Mouse (Mus musculus): ENCODE data around the gene 1700122O11Rik. TPM values are rescaled to one million over a fixed set of nuclear protein-coding genes. Genes with fewer than 3 reads are reported as not detected.
A peak's percentile ranks its signal among the peaks of the same experiment; 100 is the strongest.

Gene 1700122O11Rik
- polyA plus RNA-seq, 1 experiment from 2014 or later: not detected

DNA sequence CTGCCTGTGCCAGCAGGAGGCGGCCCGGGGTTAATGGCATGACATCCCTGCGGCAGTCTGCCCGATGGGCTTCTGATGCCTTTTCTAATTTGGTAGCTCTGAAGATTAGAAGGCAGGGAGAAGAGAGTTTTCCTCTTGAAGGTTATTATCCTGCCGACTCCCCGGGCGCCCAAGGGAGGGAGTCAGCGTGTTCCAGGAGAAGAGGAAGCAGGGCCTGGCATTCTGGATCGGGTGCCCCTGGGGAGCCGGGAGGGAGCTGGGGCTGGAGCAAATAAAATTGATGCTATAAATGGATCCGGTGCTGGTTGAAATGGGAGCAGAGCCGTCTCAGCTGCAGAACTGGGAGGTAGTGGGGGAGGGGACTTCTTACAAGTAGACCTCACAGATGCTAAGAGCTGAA, 19.3 kb upstream of the 1700122O11Rik start:
- Histone ChIP-seq H3K4me2 (replicated peaks; ENCODE audit: low read depth, low read length) (no peak overlapping the region), H3K27me3 (replicated peaks; ENCODE audit: insufficient read depth, low read length) (0 out of 2 replicates have a peak, but pooled peaks cover 4% of the 10 kb centered on the region), H3K27ac (ENCODE audit: low read length) (no peak overlapping the region), H3K9me3 (ENCODE audit: low read length) (no peaks in the 10 kb centered on the region), H3K36me3 (ENCODE audit: insufficient read depth, low read length) (no peaks in the 10 kb centered on the region), H3K4me1 (ENCODE audit: insufficient read depth, low read depth, low read length) (no peaks in the 10 kb centered on the region), H3K4me3 (ENCODE audit: low read depth, low read length) (no peak overlapping the region), H3K9ac (replicated peaks; ENCODE audit: low read depth) (no peak overlapping the region)
- ATAC-seq (no peak), DNase-seq (ENCODE audit: low spot score) (no peak)
- TF ChIP-seq EP300 (IDR thresholded peaks at IDR 0.05) (no peak), CTCF (IDR thresholded peaks at IDR 0.05) (no peak)
- WGBS: 10% methylated on average over 12 of the region's 12 CpGs

DNA sequence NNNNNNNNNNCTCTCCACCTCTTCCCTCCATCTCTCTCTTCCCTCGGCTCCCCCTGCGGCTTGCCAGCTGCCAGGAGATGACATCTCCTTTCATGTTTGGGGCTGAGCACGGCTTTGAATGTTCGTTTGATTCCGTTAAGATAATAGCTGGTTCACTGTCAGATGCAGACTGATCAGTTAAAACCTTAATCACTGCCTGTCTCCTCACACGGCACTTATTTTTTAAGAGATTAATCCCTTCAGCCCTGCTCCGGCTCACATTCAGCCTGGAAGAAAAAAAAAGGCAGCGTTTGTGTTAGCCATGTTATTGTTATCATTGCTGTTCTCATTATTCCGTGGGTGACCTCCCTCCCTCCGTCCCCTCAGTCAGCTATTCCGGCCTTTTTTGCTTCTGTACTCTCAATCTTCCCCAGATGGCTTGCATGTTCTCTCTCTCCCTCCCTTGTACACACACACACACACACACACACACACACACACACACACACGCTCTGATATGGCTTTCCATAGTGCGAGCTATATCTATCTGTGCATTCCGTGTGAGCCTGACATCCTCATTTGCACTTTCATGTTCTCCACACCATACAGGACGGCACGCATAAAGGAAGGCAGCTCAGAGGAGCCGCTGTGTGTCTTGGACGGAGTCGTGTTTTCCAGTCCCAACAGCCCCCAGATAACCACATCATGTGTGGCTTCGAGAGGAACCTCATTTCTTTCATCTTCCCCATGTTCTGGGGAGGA, 17.2 kb upstream of the 1700122O11Rik start:
- 31% methylated on average over 20 of the region's 20 CpGs for WGBS
- TF ChIP-seq EP300 (IDR thresholded peaks at IDR 0.05) (no peak), CTCF (IDR thresholded peaks at IDR 0.05) (no peak)
- Histone ChIP-seq H3K4me3 (ENCODE audit: low read depth, low read length) (no peak overlapping the region), H3K4me1 (ENCODE audit: insufficient read depth, low read depth, low read length) (no peaks in the 10 kb centered on the region), H3K4me2 (replicated peaks; ENCODE audit: low read depth, low read length) (no peak overlapping the region), H3K9ac (replicated peaks; ENCODE audit: low read depth) (no peak overlapping the region), H3K36me3 (ENCODE audit: insufficient read depth, low read length) (no peaks in the 10 kb centered on the region), H3K9me3 (ENCODE audit: low read length) (no peaks in the 10 kb centered on the region), H3K27me3 (replicated peaks; ENCODE audit: insufficient read depth, low read length) (0 out of 2 replicates have a peak, but pooled peaks cover 4% of the 10 kb centered on the region), H3K27ac (ENCODE audit: low read length) (no peak overlapping the region)
- DNase-seq (ENCODE audit: low spot score) (no peak), ATAC-seq (no peak)

DNA sequence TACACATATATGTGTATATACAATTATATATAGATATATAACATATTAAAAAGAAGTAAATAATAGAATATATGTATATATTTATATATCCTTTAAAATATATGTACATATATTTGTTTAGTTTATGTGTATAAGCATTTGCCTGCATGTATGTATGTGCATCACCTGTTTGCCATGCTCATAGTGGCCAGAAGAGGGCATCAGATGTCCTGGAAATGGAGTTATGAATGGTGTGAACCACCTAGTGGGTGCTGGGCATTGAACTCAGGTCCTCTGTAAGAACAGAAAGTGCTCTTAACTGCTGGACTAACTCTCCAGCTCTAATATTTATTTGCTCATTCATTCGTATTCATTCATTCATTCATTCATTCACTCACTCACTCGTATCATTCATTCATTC, 15.6 kb upstream of the 1700122O11Rik start:
- H3K9me3 ChIP-seq (ENCODE audit: low read length): no peaks in the 10 kb centered on the region
- H3K36me3 ChIP-seq (ENCODE audit: insufficient read depth, low read length): no peaks in the 10 kb centered on the region
- WGBS: 78% methylated on average over 2 of the region's 2 CpGs
- no peak for DNase-seq (ENCODE audit: low spot score)
- no peak for ATAC-seq
- 0 out of 2 replicates have a peak, but pooled peaks cover 4% of the 10 kb centered on the region for H3K27me3 ChIP-seq (replicated peaks; ENCODE audit: insufficient read depth, low read length)
- no peak overlapping the region for H3K27ac ChIP-seq (ENCODE audit: low read length)
- H3K4me1 ChIP-seq (ENCODE audit: insufficient read depth, low read depth, low read length): no peaks in the 10 kb centered on the region
- 0 out of 2 replicates have a peak, but pooled peaks have one; percentile 26 for TF ChIP-seq CTCF (IDR thresholded peaks at IDR 0.05)
- TF ChIP-seq EP300 (IDR thresholded peaks at IDR 0.05): no peak
- H3K4me3 ChIP-seq (ENCODE audit: low read depth, low read length): no peak overlapping the region
- no peak overlapping the region for H3K9ac ChIP-seq (replicated peaks; ENCODE audit: low read depth)
- no peak overlapping the region for H3K4me2 ChIP-seq (replicated peaks; ENCODE audit: low read depth, low read length)

DNA sequence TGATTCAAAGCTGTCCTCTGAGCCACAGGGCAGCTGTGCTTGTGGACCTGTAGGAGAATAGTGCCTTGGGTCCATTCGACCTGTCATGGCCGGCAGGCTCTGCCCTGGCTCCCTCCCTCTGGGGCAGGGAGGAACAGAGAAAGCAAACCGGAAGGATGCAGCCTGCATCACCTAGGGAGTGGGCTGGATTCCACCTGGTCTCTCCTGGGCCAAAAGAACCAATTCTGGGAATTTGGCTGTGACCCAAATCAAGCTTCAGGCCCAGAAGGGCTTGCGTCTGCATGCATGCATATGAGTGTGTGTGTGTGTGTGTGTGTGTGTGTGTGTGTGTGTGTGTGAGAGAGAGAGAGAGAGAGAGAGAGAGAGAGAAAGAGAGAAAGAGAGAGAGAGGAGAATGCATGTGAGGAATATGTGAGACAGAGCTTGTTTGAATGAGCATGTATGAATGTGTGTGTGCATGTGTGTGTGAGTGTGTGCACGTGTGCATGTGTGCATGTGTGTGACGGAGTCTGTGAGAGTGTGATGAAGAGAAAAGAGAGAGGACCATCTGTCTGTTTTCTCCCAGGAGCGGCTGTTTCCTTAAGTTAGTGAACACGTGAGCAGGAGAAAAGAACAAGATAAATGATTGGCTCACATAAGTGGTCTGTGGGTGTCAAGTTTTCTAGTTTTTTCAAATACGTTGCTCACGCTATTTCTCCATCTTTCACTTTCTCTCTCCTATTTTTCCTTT, 14.4 kb upstream of the 1700122O11Rik start:
- Histone ChIP-seq H3K27me3 (replicated peaks; ENCODE audit: insufficient read depth, low read length) (0 out of 2 replicates have a peak, but pooled peaks cover 4% of the 10 kb centered on the region), H3K9ac (replicated peaks; ENCODE audit: low read depth) (no peak overlapping the region), H3K4me1 (ENCODE audit: insufficient read depth, low read depth, low read length) (no peaks in the 10 kb centered on the region), H3K27ac (ENCODE audit: low read length) (peak overlapping the region; percentile 55), H3K4me2 (replicated peaks; ENCODE audit: low read depth, low read length) (no peak overlapping the region), H3K36me3 (ENCODE audit: insufficient read depth, low read length) (no peaks in the 10 kb centered on the region), H3K4me3 (ENCODE audit: low read depth, low read length) (no peak overlapping the region), H3K9me3 (ENCODE audit: low read length) (no peaks in the 10 kb centered on the region)
- no peak for TF ChIP-seq CTCF (IDR thresholded peaks at IDR 0.05)
- TF ChIP-seq EP300 (IDR thresholded peaks at IDR 0.05): no peak
- no peak for DNase-seq (ENCODE audit: low spot score)
- 66% methylated on average over 10 of the region's 10 CpGs for WGBS
- ATAC-seq: no peak

DNA sequence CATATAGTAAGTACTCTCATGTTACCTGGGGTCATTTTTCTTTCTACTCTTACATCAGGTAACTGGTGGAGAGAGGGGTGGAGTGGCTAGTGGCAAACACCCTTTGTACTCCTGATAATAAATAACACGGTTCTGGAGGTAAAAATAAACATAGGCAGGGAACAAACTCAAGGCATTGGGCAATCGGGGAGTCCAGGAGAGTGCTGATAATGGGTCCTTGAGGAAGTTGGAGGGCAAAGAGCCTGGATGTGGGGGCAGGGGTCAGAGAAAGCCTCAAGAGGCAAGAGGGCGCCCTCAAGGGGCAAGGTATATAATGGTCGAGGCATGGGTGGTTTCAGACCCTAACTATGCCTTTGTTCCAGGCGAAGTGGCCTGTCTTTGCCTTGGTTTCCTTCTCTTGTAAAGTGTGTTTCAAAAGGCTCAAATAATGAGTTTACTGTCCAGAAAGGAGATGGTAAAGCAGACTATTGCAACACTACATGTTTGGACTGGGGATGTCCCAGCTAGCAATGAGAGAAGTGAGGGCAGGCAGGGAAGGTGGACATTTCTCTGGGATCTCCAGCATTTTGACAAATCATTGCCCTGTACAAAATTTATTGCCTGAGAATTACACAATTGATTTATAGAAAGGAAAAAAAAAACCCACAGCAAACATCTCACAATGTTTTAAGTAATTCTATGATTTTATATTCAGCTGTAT, 13.7 kb upstream of the 1700122O11Rik start:
- DNase-seq (ENCODE audit: low spot score): peak; percentile 89
- 40% methylated on average over 5 of the region's 5 CpGs for WGBS
- Histone ChIP-seq H3K27ac (ENCODE audit: low read length) (peak overlapping the region; percentile 55), H3K4me3 (ENCODE audit: low read depth, low read length) (no peak overlapping the region), H3K4me1 (ENCODE audit: insufficient read depth, low read depth, low read length) (no peaks in the 10 kb centered on the region), H3K9me3 (ENCODE audit: low read length) (no peaks in the 10 kb centered on the region), H3K9ac (replicated peaks; ENCODE audit: low read depth) (no peak overlapping the region), H3K4me2 (replicated peaks; ENCODE audit: low read depth, low read length) (no peak overlapping the region), H3K27me3 (replicated peaks; ENCODE audit: insufficient read depth, low read length) (0 out of 2 replicates have a peak, but pooled peaks cover 4% of the 10 kb centered on the region), H3K36me3 (ENCODE audit: insufficient read depth, low read length) (no peaks in the 10 kb centered on the region)
- ATAC-seq: peak; percentile 91
- TF ChIP-seq CTCF (IDR thresholded peaks at IDR 0.05): peak; percentile 42
- TF ChIP-seq EP300 (IDR thresholded peaks at IDR 0.05): peak; percentile 91

DNA sequence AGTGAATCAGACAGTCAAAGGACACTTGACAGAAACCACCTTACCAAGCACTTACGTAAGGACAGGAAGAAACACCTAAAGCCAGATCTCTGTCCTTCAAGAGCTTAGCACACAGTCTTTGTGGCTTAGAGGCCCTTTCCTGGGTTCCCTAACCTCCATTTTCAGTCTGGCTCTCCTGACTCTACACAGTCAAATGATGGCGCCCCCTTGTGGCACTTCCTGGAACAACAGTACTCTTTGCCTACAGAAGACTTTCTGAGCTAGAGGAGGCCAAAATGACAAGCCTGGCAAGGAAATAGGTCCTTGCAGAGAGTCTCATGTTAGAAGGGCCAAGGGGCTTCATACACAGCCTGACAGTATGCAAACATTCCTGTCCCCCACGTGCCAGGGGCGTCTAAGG, 7.5 kb upstream of the 1700122O11Rik start:
- no peak for TF ChIP-seq EP300 (IDR thresholded peaks at IDR 0.05)
- peak; percentile 86 for TF ChIP-seq CTCF (IDR thresholded peaks at IDR 0.05)
- Histone ChIP-seq H3K9ac (replicated peaks; ENCODE audit: low read depth) (no peak overlapping the region), H3K27ac (ENCODE audit: low read length) (no peak overlapping the region), H3K4me2 (replicated peaks; ENCODE audit: low read depth, low read length) (no peak overlapping the region), H3K27me3 (replicated peaks; ENCODE audit: insufficient read depth, low read length) (no peaks in the 10 kb centered on the region), H3K36me3 (ENCODE audit: insufficient read depth, low read length) (no peaks in the 10 kb centered on the region), H3K9me3 (ENCODE audit: low read length) (no peaks in the 10 kb centered on the region), H3K4me3 (ENCODE audit: low read depth, low read length) (no peak overlapping the region), H3K4me1 (ENCODE audit: insufficient read depth, low read depth, low read length) (peaks cover 5% of the 10 kb centered on the region; the same call in 1 of the 2 replicates)
- 31% methylated on average over 4 of the region's 4 CpGs for WGBS
- peak; percentile 82 for DNase-seq (ENCODE audit: low spot score)
- ATAC-seq: 0 out of 2 replicates have a peak, but pooled peaks have one; percentile 11

Measured in lung, postnatal 0 days (tissue).